Mouse (Mus musculus) lung, adult 2 months (tissue): ENCODE data around the gene Cuedc1.

Experiments
- CTCF ChIP-seq: fragments of 200-500 bp; IDR thresholded peaks from 2 replicates; pipeline ENCODE4 v1.5.1; 2011; ENCODE audit warnings: mild to moderate bottlenecking, low read length, control low read depth; ENCODE audit not compliant: insufficient read depth
- POLR2A ChIP-seq: fragments of 200-500 bp; IDR thresholded peaks from 2 replicates; pipeline ENCODE4 v1.6.1; 2011; ENCODE audit warnings: low read depth, mild to moderate bottlenecking, control low read depth, low read length, borderline replicate concordance; ENCODE audit errors: extremely low read depth

DNA sequence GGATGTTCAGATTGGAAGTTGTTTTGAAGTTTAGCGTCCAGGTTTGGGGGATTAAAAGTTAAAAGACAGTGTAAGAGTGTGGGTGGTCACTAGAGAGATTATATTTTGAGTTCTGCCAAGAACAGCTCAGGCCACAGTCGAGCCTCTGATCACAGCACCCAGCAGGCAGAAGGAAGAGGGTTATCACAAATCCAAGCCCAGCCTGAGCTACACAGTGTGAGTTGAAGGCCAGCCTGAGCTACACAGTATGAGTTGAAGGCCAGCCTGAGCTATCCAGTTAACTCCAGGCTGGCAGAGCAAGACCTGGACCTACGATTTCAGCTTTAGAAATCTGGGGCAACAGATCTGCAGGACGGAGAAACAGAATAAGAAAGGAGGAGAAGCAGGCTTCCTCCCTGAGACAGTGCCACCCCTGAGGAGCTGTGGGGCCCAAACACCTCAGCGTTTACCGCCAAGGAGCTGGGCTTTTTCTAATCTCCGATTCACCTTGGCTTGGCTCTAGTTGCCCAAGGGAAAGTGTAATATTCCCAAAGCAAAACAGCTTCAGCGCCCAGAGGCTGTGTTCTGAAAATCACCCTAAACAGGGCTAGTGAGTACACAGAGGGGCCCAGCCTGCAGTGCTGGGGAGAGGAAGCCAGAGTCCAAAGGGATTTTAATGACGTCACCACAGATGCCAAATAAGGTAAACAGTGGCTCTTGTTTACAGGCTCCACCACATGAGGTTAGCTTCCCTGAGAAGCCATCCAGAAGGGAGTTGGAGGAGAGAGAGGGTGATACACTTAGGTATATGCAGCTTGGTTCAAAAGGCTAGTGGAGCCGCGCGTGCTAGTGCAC is 143.8 kb downstream of the Cuedc1 start:
- TF ChIP-seq POLR2A (no peak), CTCF (no peak)
